16 mouse cellular contexts compared by ENCODE assay signal in the genomic region with DNA sequence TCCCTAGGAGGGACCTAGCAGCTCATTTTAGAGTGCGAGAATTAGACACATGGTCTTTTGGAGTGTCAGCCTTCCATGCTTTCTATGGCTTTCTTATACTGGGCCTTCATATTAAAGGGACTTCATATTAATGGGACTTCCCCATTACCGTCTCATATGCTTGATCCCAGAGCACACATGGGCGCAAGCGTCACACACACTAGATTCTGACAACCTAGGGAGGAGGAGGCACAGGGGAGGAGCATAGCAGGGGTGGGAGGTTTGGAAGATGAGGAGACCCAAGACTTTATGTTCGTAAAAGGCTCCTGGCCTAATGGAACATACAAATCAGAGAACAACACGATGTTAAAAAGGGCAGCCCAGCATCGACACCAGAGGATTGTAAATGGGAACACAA. TPM values are rescaled to one million over a fixed set of nuclear protein-coding genes. Genes with fewer than 3 reads are reported as not detected.
DNase-seq lines count a peak whose midpoint lies in the region; ATAC-seq lines count a peak whose summit lies in the region.
"Had no signal": no experiment of that assay in that cellular context is flagged by ENCODE, and none has a peak within 500 bp of the region (broad histone marks: within the 10 kb centered on the region; RNA-seq: fewer than 3 reads in every experiment).

No protein-coding gene starts in this region.

- H3K4me2 ChIP-seq in neural tube, embryonic 12.5 days (replicated peaks), result no peak overlapping the region
- no peak overlapping the region for H3K4me2 ChIP-seq in midbrain, embryonic 11.5 days
- no peak overlapping the region for H3K4me2 ChIP-seq in stomach, embryonic 16.5 days (ENCODE audit: low read depth, low read length)

- no peaks in the 10 kb centered on the region for H3K9me3 ChIP-seq in neural tube, embryonic 12.5 days
- H3K9me3 ChIP-seq in hindbrain, embryonic 10.5 days, result no peaks in the 10 kb centered on the region
- H3K9me3 ChIP-seq in midbrain, embryonic 11.5 days (ENCODE audit: control insufficient read depth, low read length), result no peaks in the 10 kb centered on the region
- no peaks in the 10 kb centered on the region for H3K9me3 ChIP-seq in stomach, embryonic 16.5 days (replicated peaks; ENCODE audit: control insufficient read depth, low read length)

- 62% methylated on average over 7 of the region's 7 CpGs for WGBS in neural tube, embryonic 12.5 days
- 74% methylated on average over 7 of the region's 7 CpGs for WGBS in hindbrain, embryonic 10.5 days
- 69% methylated on average over 7 of the region's 7 CpGs for WGBS in midbrain, embryonic 11.5 days
- WGBS in stomach, embryonic 16.5 days, result 74% methylated on average over 7 of the region's 7 CpGs

- H3K9ac ChIP-seq in neural tube, embryonic 12.5 days, result no peak overlapping the region
- H3K9ac ChIP-seq in midbrain, embryonic 11.5 days (ENCODE audit: low read length), result no peak overlapping the region
- no peak overlapping the region for H3K9ac ChIP-seq in stomach, embryonic 16.5 days (ENCODE audit: low read length)
- H3K9ac ChIP-seq: liver, postnatal 0 days had no signal

- peaks cover 25% of the 10 kb centered on the region for H3K4me1 ChIP-seq in neural tube, embryonic 12.5 days
- H3K4me1 ChIP-seq in hindbrain, embryonic 10.5 days (replicated peaks), result peaks cover 62% of the 10 kb centered on the region
- H3K4me1 ChIP-seq in midbrain, embryonic 11.5 days (ENCODE audit: control insufficient read depth, insufficient read depth, low read length), result peaks cover 12% of the 10 kb centered on the region
- H3K4me1 ChIP-seq in stomach, embryonic 16.5 days (ENCODE audit: control insufficient read depth, insufficient read depth, low read length), result peaks cover 26% of the 10 kb centered on the region

- no peak overlapping the region for H3K4me3 ChIP-seq in neural tube, embryonic 12.5 days
- H3K4me3 ChIP-seq in hindbrain, embryonic 10.5 days, result no peak overlapping the region
- H3K4me3 ChIP-seq in midbrain, embryonic 11.5 days (ENCODE audit: low read depth, low read length), result no peak overlapping the region
- H3K4me3 ChIP-seq in stomach, embryonic 16.5 days (replicated peaks; ENCODE audit: low read length), result no peak overlapping the region

- no peaks in the 10 kb centered on the region for H3K27me3 ChIP-seq in neural tube, embryonic 12.5 days (replicated peaks)
- H3K27me3 ChIP-seq in hindbrain, embryonic 10.5 days (ENCODE audit: insufficient read depth, poor library complexity, severe bottlenecking), result no peaks in the 10 kb centered on the region
- no peaks in the 10 kb centered on the region for H3K27me3 ChIP-seq in midbrain, embryonic 11.5 days (ENCODE audit: control insufficient read depth, insufficient read depth, low read length)
- H3K27me3 ChIP-seq in stomach, embryonic 16.5 days (ENCODE audit: control insufficient read depth, insufficient read depth, low read length), result no peaks in the 10 kb centered on the region

- DNase-seq in neural tube, embryonic 10.5 days (ENCODE audit: extremely low spot score, low spot score), result no peak
- DNase-seq in hindbrain, embryonic 10.5 days (ENCODE audit: low spot score), result no peak
- no peak for DNase-seq in midbrain, embryonic 11.5 days (ENCODE audit: low spot score, missing footprints)
- DNase-seq in urinary bladder, adult 18-20 months (ENCODE audit: low spot score in 2 of 2), result no peak
- DNase-seq in gastrocnemius, postnatal 4 days (ENCODE audit: low spot score in 2 of 2), result no peak
- DNase-seq: cerebellum, adult 9-10 months; embryo, embryonic 11 days; gastrocnemius, postnatal 25 days; layer of hippocampus, adult 9-11 months; liver, postnatal 0 days had no signal

- ATAC-seq in neural tube, embryonic 12.5 days (ENCODE audit: low FRiP score, low read depth), result peak; percentile 39; the same call in 1 of the 2 replicates
- no peak; the same call in 1 of the 2 replicates for ATAC-seq in midbrain, embryonic 11.5 days (ENCODE audit: low FRiP score)
- ATAC-seq in stomach, embryonic 16.5 days (ENCODE audit: insufficient read depth, low FRiP score), result no peak
- ATAC-seq: liver, postnatal 0 days had no signal

- H3K27ac ChIP-seq in neural tube, embryonic 12.5 days, result 0 out of 2 replicates have a peak overlapping the region, but pooled peaks have one; percentile 26
- peak overlapping the region; percentile 77 for H3K27ac ChIP-seq in hindbrain, embryonic 10.5 days
- peak overlapping the region; percentile 52; the same call in 1 of the 2 replicates for H3K27ac ChIP-seq in midbrain, embryonic 11.5 days (ENCODE audit: low read depth, low read length)
- H3K27ac ChIP-seq in stomach, embryonic 16.5 days (ENCODE audit: low read length), result peak overlapping the region; percentile 21; the same call in 1 of the 2 replicates

- no peaks in the 10 kb centered on the region for H3K36me3 ChIP-seq in neural tube, embryonic 12.5 days
- no peaks in the 10 kb centered on the region for H3K36me3 ChIP-seq in hindbrain, embryonic 10.5 days
- H3K36me3 ChIP-seq in midbrain, embryonic 11.5 days (ENCODE audit: control insufficient read depth, insufficient read depth, low read length), result no peaks in the 10 kb centered on the region
- no peaks in the 10 kb centered on the region for H3K36me3 ChIP-seq in stomach, embryonic 16.5 days (ENCODE audit: control insufficient read depth, insufficient read depth, low read length)

RNA-seq across cellular contexts. Expression of a gene that starts 23.4 kb away (rescaled TPM):
- 61.1 and 65.3 TPM in 2 replicates for polyA plus RNA-seq in neural tube, embryonic 12.5 days (2016; fragmentation: Nextera tagmentation; extraction: Ambion mirVana)
- polyA plus RNA-seq in hindbrain, embryonic 10.5 days (2016; fragmentation: Nextera tagmentation; extraction: Ambion mirVana), result 33.7 and 37.0 TPM in 2 replicates
- 26.2 and 29.7 TPM in 2 replicates for polyA plus RNA-seq in midbrain, embryonic 11.5 days (2014; fragmentation: Nextera tagmentation; extraction: Ambion mirVana)
- polyA plus RNA-seq in stomach, embryonic 16.5 days (2015; fragmentation: Nextera tagmentation; extraction: Ambion mirVana), result 21.5 and 23.2 TPM in 2 replicates
- 10 to 100 TPM; 31.1 to 31.8 TPM for total RNA-seq in gastrocnemius, postnatal 4 days (2021)

RNA-seq across cellular contexts. Expression of a gene that starts 38.7 kb away (rescaled TPM):
- polyA plus RNA-seq in neural tube, embryonic 12.5 days (2016; fragmentation: Nextera tagmentation; extraction: Ambion mirVana), result not detected in 2 replicates
- not detected in 2 replicates for polyA plus RNA-seq in hindbrain, embryonic 10.5 days (2016; fragmentation: Nextera tagmentation; extraction: Ambion mirVana)
- polyA plus RNA-seq in midbrain, embryonic 11.5 days (2014; fragmentation: Nextera tagmentation; extraction: Ambion mirVana), result not detected in 2 replicates
- polyA plus RNA-seq in stomach, embryonic 16.5 days (2015; fragmentation: Nextera tagmentation; extraction: Ambion mirVana), result not detected in 2 replicates
- total RNA-seq in gastrocnemius, postnatal 4 days (2021), result not detected
- total RNA-seq: gastrocnemius, postnatal 25 days; megakaryocyte, adult 5-6 weeks; neutrophil, adult 5-6 weeks had no signal
- polyA plus RNA-seq: heart, postnatal 0 days; limb, embryonic 11.5 days; liver, postnatal 0 days had no signal

Comparison
In these comparisons a context has a peak if more than half of its experiments do, and no peak if none do; other contexts are left out.
1. H3K27ac ChIP-seq: peak in every context shown above with its lines; median percentile 77 in hindbrain, embryonic 10.5 days; 52 in midbrain, embryonic 11.5 days; 26 in neural tube, embryonic 12.5 days; 21 in stomach, embryonic 16.5 days.